Mouse (Mus musculus) kidney, postnatal 25 days (tissue): ENCODE measurements around the gene Gm49450.
"Not testable (repeated sequence)": the region's sequence is repeated elsewhere in the genome, so short reads cannot be mapped to it uniquely, and the experiment has no call there.

Experiments
- DNase-seq, 2 experiments: peaks; one replicate each; pipeline ENCODE4 v3.0.0; 2021; ENCODE audit warnings: mixed read lengths in 2 of 2

The Gm49450 gene

GRCm38 (mm10) chr15:98954425-98955253 lies 1.3 kb upstream of the Gm49450 start:
- no peak for DNase-seq

GRCm38 (mm10) chr15:98952751-98953400 lies 475 bp downstream of the Gm49450 start:
- DNase-seq: peak; percentile 74 to 78

- DNase-seq: no peak
Observed at GRCm38 (mm10) chr15:98952063-98952455, 1.3 kb downstream of the Gm49450 start.

GRCm38 (mm10) chr15:98951122-98952062 lies 2.0 kb downstream of the Gm49450 start:
- DNase-seq: not testable (repeated sequence)

GRCm38 (mm10) chr15:98949607-98949892 lies 3.8 kb downstream of the Gm49450 start:
- no peak for DNase-seq

GRCm38 (mm10) chr15:98948857-98949606 lies 4.3 kb downstream of the Gm49450 start:
- DNase-seq: no peak

GRCm38 (mm10) chr15:98948382-98948781 lies 5.0 kb downstream of the Gm49450 start:
- DNase-seq: no peak

GRCm38 (mm10) chr15:98947884-98948283 lies 5.5 kb downstream of the Gm49450 start:
- DNase-seq: no peak

GRCm38 (mm10) chr15:98943133-98943532 lies 10.2 kb downstream of the Gm49450 start:
- no peak for DNase-seq

- DNase-seq: peak in 1 of 2 experiments; percentile 15
Observed at GRCm38 (mm10) chr15:98942081-98942480, 11.3 kb downstream of the Gm49450 start.

- DNase-seq: no peak
Observed at GRCm38 (mm10) chr15:98941539-98941938, 11.8 kb downstream of the Gm49450 start.

GRCm38 (mm10) chr15:98940816-98941215 lies 12.5 kb downstream of the Gm49450 start:
- DNase-seq: no peak

- peak; percentile 92 to 96 for DNase-seq
Observed at GRCm38 (mm10) chr15:98934217-98934839, 19.0 kb downstream of the Gm49450 start, which contains the start of gene Tuba1b. TSS of gene Tuba1b (minus strand) at chr15:98934565.

- DNase-seq: peak; percentile 98
Observed at GRCm38 (mm10) chr15:98933833-98934216, 19.5 kb downstream of the Gm49450 start.

- not testable (repeated sequence) for DNase-seq
Observed at GRCm38 (mm10) chr15:98933004-98933671, 20.2 kb downstream of the Gm49450 start.

- DNase-seq: no peak
Observed at GRCm38 (mm10) chr15:98930998-98931397, 22.4 kb downstream of the Gm49450 start.

GRCm38 (mm10) chr15:98930017-98930734 lies 23.2 kb downstream of the Gm49450 start:
- DNase-seq: no peak

- DNase-seq: peak; percentile 92
Observed at GRCm38 (mm10) chr15:98928598-98929240, 24.6 kb downstream of the Gm49450 start.

- no peak for DNase-seq
Observed at GRCm38 (mm10) chr15:98927566-98927965, 25.8 kb downstream of the Gm49450 start.

- peak; percentile 28 to 61 for DNase-seq
Observed at GRCm38 (mm10) chr15:98924682-98925081, 28.7 kb downstream of the Gm49450 start.
